Mouse (Mus musculus) macrophage (primary cell): ENCODE data around the gene Gar1. TPM values are rescaled to one million over a fixed set of nuclear protein-coding genes. Genes with fewer than 3 reads are reported as not detected.

ENCODE experiments used
- polyA plus RNA-seq: library from polyadenylated mRNA; stranded (reverse); fragments of 250-400 nt; gene quantifications from 3 replicates; pipeline ENCODE4 v1.2.4, GENCODE M21; 2018; ENCODE audit warnings: inconsistent platforms

The Gar1 gene
- polyA plus RNA-seq, 1 experiment from 2014 or later, result 36.2 TPM

Other genes with a start within 250 kb of the Gar1 start
- 0.33 to 0.53 TPM (median 0.47 TPM) in 3 replicates for gene Egf, start 76.1 kb downstream of the Gar1 start, polyA plus RNA-seq
- gene Lrit3, start 27.4 kb downstream of the Gar1 start, polyA plus RNA-seq, result not detected in 3 replicates
- 0.13 TPM in 1 of 3 replicates, not detected in the others for gene Rrh, start 8.8 kb downstream of the Gar1 start, polyA plus RNA-seq
- gene Cfi, start 4.5 kb upstream of the Gar1 start, polyA plus RNA-seq, result not detected in 3 replicates
- gene Pla2g12a, start 47.2 kb upstream of the Gar1 start, polyA plus RNA-seq, result 7.3 to 12.6 TPM (median 8.2 TPM) in 3 replicates
- 16.3 to 27.9 TPM (median 24.4 TPM) in 3 replicates for gene Casp6, start 70.0 kb upstream of the Gar1 start, polyA plus RNA-seq
- 27.0 to 32.9 TPM (median 32.2 TPM) in 3 replicates for gene Mcub, start 138.8 kb upstream of the Gar1 start, polyA plus RNA-seq
- 44.0 to 66.4 TPM (median 44.6 TPM) in 3 replicates for gene Sec24b, start 230.2 kb upstream of the Gar1 start, polyA plus RNA-seq